Mouse (Mus musculus) heart, embryonic 10.5 days (tissue): Measurements from ENCODE around the gene Rnf133. TPM values are rescaled to one million over a fixed set of nuclear protein-coding genes. Genes with fewer than 3 reads are reported as not detected.

Source experiments
- DNase-seq: peaks from one replicate; pipeline ENCODE4 v3.0.0-alpha.2; 2017; ENCODE audit warnings: low spot score
- H3K27ac ChIP-seq: fragments of 300-500 bp; sonication (generic); 2 replicates; pipeline ENCODE4 v1.5.1; 2016; ENCODE audit warnings: mild to moderate bottlenecking
- H3K27me3 ChIP-seq: fragments of 300-500 bp; sonication (generic); 2 replicates; pipeline ENCODE4 v1.6.1; 2016; ENCODE audit warnings: mild to moderate bottlenecking; ENCODE audit not compliant: poor library complexity, insufficient read depth, severe bottlenecking
- H3K36me3 ChIP-seq: fragments of 300-500 bp; sonication (generic); 2 replicates; pipeline ENCODE4 v1.6.1; 2016; ENCODE audit warnings: mild to moderate bottlenecking, moderate library complexity
- H3K4me1 ChIP-seq: fragments of 300-500 bp; sonication (generic); 2 replicates; pipeline ENCODE4 v1.6.1; 2016; ENCODE audit warnings: mild to moderate bottlenecking
- H3K4me3 ChIP-seq: fragments of 300-500 bp; sonication (generic); 2 replicates; pipeline ENCODE4 v1.5.1; 2016; ENCODE audit warnings: mild to moderate bottlenecking, moderate library complexity
- H3K9me3 ChIP-seq: fragments of 300-500 bp; sonication (generic); 2 replicates; pipeline ENCODE4 v1.6.1; 2016; ENCODE audit warnings: mild to moderate bottlenecking, moderate library complexity
- WGBS: fragments of 180-500 bp; shearing (Covaris S2); methylation state at CpG from one replicate; pipeline ENCODE4 v1.1.7; 2016; 5-methylcytosine and 5-hydroxymethylcytosine counted together
- polyA plus RNA-seq: library from polyadenylated mRNA; unstranded; fragments of >200 nt; fragmentation: Nextera tagmentation; extraction: Ambion mirVana; gene quantifications from 2 replicates; pipeline ENCODE4 v1.2.1, GENCODE M21; 2016

Rnf133 gene
- polyA plus RNA-seq: not detected in 2 replicates

DNA sequence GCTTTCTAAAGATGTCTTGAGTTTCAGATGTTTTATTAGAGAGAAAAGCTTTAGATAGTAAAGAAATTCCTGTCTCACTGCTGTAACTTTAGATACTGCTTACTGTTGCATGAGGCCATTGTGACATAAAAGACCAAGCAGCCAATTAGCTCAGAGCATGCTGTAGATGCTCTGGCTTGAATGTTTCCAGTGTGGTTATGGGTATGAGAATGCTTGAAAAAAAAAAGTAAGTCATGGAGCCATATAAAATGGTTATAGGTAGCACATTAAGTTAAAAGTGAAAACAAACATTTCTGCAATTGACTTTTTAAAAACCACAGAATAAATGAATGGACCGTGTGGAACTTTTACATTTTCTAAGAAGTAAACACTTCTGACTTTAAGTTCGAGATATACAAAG, at the start of gene Rnf133:
Gene Rnf133, minus strand, starts transcription at position 101 of the 400 bp plus-strand sequence.
- H3K4me3 ChIP-seq: no peak within 1 kb of the TSS
- no peak within 1 kb of the TSS for H3K27ac ChIP-seq
- no peaks in the 10 kb centered on the region for H3K4me1 ChIP-seq
- no peak for DNase-seq
- H3K9me3 ChIP-seq: no peaks in the 10 kb centered on the region
- H3K27me3 ChIP-seq: no peaks in the 10 kb centered on the region
- no peaks in the 10 kb centered on the region for H3K36me3 ChIP-seq
- 76% methylated on average over 2 of the region's 2 CpGs for WGBS

GRCm38 (mm10) chr6:23678172-23678571, 28.1 kb upstream of the Rnf133 start:
- no peaks in the 10 kb centered on the region for H3K36me3 ChIP-seq
- 73% methylated on average over 1 of the region's 1 CpGs for WGBS

DNA sequence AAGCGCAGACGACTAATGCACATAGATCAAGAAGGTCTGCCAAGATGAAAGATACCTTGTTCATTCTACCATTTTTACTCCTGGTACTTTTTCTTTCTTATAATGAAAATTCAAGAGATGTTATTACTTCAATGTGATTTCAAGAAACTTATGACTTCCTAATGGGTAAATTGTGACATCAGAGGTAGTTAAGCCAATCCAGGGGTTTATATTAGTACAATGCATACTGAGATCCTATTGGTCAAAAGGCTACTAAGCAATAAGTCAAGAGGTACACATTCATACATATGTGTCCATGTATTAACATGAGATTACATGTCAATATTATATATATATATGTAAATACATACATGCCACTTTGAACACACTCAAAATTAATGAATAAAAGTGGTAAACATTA, 4.9 kb upstream of the Rnf133 start, which contains the start of gene Rnf148:
Gene Rnf148, minus strand, starts transcription at position 101 of the 400 bp plus-strand sequence.
- no peak within 1 kb of the TSS for H3K27ac ChIP-seq
- no peaks in the 10 kb centered on the region for H3K36me3 ChIP-seq
- H3K4me1 ChIP-seq: no peaks in the 10 kb centered on the region
- H3K27me3 ChIP-seq: no peaks in the 10 kb centered on the region
- WGBS: 84% methylated on average over 2 of the region's 2 CpGs
- no peak for DNase-seq
- H3K4me3 ChIP-seq: no peak within 1 kb of the TSS
- H3K9me3 ChIP-seq: no peaks in the 10 kb centered on the region

More at GRCm38 (mm10) chr6:23678172-23678571, 28.1 kb upstream of the Rnf133 start:
- Histone ChIP-seq H3K4me1 (no peaks in the 10 kb centered on the region), H3K9me3 (no peaks in the 10 kb centered on the region), H3K4me3 (no peak overlapping the region), H3K27me3 (no peaks in the 10 kb centered on the region), H3K27ac (no peak overlapping the region)
- DNase-seq: no peak

GRCm38 (mm10) chr6:23648732-23649131, 1.4 kb downstream of the Rnf133 start:
- Histone ChIP-seq H3K27ac (no peak overlapping the region), H3K36me3 (no peaks in the 10 kb centered on the region), H3K27me3 (no peaks in the 10 kb centered on the region), H3K9me3 (no peaks in the 10 kb centered on the region), H3K4me3 (no peak overlapping the region), H3K4me1 (no peaks in the 10 kb centered on the region)
- WGBS: 74% methylated on average over 8 of the region's 8 CpGs
- DNase-seq: no peak

DNA sequence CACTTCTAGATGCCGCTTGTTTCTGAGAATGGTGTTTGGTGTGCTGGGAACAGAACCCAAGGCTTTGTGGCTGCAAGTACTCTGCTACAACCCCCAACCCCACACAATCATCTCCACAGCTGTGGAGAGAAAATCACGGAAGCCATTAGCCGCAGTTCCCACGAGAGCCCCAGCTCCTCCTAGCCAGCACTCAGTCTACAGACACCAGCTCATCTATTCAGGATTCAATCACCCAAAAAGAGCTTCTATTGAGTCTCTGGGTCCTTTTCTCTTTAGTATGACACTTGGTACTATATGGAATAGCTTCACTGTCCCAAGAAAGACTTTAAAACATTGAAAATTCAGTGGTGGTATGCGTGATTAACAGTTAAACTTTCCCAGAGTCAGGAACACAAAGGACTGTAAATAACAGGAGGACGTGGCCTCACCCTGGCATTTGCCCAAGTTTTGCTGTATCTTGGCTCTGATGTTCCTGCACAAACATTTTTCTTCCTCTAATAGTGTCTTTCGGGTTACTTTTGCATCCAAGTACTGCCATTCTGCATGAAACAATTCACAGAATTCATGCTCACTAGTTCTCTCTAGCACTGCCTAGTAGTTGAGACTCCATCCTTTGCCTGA, 2.4 kb downstream of the Rnf133 start:
- DNase-seq: no peak
- H3K9me3 ChIP-seq: no peaks in the 10 kb centered on the region
- H3K4me1 ChIP-seq: no peaks in the 10 kb centered on the region
- H3K27me3 ChIP-seq: no peaks in the 10 kb centered on the region
- H3K36me3 ChIP-seq: no peaks in the 10 kb centered on the region
- WGBS: 74% methylated on average over 7 of the region's 7 CpGs
- H3K4me3 ChIP-seq: no peak overlapping the region
- no peak overlapping the region for H3K27ac ChIP-seq

DNA sequence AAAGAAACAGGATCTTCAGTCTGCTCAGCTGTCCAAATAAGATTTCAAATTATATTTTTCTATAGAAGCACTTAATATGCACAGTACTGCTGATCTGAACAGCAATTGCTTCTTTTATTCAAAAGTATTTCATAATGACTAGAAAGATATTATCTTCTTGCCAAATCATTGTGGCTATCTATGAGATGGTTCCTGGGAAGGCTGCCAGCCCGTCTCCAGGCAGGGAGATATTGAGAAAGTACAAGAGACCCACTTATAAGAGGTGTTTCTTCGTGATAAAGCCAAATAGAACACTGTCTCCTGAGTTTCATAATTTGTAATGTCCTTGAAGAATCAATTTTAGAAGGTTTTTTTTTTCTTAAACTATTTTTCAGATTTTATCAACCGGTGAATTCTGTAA, 13.0 kb downstream of the Rnf133 start:
- 72% methylated on average over 3 of the region's 3 CpGs for WGBS
- Histone ChIP-seq H3K27ac (no peak overlapping the region), H3K4me3 (no peak overlapping the region), H3K9me3 (no peaks in the 10 kb centered on the region), H3K27me3 (no peaks in the 10 kb centered on the region), H3K4me1 (no peaks in the 10 kb centered on the region), H3K36me3 (no peaks in the 10 kb centered on the region)
- no peak for DNase-seq

DNA sequence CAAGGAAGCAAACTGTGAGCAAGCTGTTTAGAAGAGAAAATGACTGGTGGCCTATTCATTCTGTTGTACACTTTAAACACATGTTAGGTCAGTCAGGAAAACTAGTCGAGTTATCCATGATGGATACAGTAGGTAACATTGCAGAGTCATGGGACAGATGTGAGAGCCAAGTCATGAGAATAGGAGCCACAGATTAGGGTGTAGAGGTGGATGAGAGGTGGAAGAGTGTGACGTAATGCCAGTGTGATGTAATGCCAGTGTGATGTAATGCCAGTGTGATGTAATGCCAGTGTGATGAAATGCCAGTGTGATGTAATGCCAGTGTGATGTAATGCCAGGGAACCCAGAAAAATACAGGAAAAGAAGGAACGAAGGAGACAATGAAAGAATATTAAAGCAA, 14.9 kb downstream of the Rnf133 start:
- WGBS: 84% methylated on average over 3 of the region's 3 CpGs

DNA sequence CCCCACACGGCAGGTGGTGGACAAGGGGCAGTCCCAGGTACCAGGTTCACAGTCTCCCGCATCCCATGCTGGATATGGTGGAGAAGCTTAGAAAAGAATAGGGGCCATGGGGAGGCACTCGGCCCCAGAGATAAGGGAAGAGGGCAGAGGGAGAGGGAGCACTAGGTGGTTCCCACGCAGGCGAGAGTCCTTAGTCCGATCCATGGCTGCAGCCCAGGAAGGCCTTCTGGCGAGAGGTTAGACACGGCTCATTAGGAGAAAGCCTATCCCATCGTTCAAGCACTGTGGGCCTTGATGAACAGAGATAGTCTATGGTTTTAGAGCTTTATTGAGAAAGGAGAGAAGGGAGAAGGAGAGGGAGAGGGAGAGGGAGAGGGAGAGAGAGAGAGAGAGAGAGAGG, 16.1 kb downstream of the Rnf133 start:
- no peaks in the 10 kb centered on the region for H3K27me3 ChIP-seq
- H3K27ac ChIP-seq: no peak overlapping the region
- H3K9me3 ChIP-seq: no peaks in the 10 kb centered on the region
- no peaks in the 10 kb centered on the region for H3K36me3 ChIP-seq
- no peak overlapping the region for H3K4me3 ChIP-seq
- no peak for DNase-seq
- no peaks in the 10 kb centered on the region for H3K4me1 ChIP-seq
- WGBS: 83% methylated on average over 9 of the region's 9 CpGs

More for the DNA sequence above, 14.9 kb downstream of the Rnf133 start:
- H3K4me1 ChIP-seq: no peaks in the 10 kb centered on the region
- DNase-seq: no peak
- H3K27me3 ChIP-seq: no peaks in the 10 kb centered on the region
- no peak overlapping the region for H3K27ac ChIP-seq
- H3K36me3 ChIP-seq: no peaks in the 10 kb centered on the region
- H3K4me3 ChIP-seq: no peak overlapping the region
- no peaks in the 10 kb centered on the region for H3K9me3 ChIP-seq

DNA sequence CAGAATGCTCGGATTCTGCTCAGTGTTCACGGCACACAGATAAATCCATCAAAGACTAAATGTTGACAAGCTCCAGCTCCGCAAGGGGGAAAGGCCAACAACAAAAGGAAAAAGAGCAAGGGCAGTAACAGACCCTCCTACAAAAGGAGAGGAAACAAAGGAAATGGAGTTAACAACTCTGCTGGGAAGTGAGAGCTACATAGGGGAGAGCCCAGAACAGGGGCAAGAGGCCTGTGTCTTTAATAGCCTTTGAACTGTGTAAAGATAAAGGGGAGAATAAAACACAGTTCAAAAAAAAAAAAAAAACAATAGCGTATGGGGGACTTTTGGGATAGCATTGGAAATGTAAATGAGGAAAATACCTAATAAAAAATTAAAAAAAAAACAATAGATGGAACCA, 19.6 kb downstream of the Rnf133 start:
- no peaks in the 10 kb centered on the region for H3K27me3 ChIP-seq
- H3K4me3 ChIP-seq: no peak overlapping the region
- no peak overlapping the region for H3K27ac ChIP-seq
- H3K4me1 ChIP-seq: no peaks in the 10 kb centered on the region
- DNase-seq: no peak
- 28% methylated on average over 4 of the region's 4 CpGs for WGBS
- no peaks in the 10 kb centered on the region for H3K9me3 ChIP-seq
- no peaks in the 10 kb centered on the region for H3K36me3 ChIP-seq

Other genes with a start within 250 kb of the Rnf133 start
- not detected in 2 replicates for gene Rnf148, start 4.8 kb upstream of the Rnf133 start, polyA plus RNA-seq
- gene Cadps2, start 189.1 kb upstream of the Rnf133 start, polyA plus RNA-seq: 0.58 and 0.99 TPM in 2 replicates